Mouse (Mus musculus) brain, embryonic 14.5 days (tissue): Measurements from ENCODE around the gene Gm17428.

Source experiments
- CTCF ChIP-seq: fragments of 200-500 bp; IDR thresholded peaks from 2 replicates; pipeline ENCODE4 v1.5.1; 2012; ENCODE audit warnings: inconsistent platforms, mild to moderate bottlenecking, moderate library complexity, borderline replicate concordance; ENCODE audit not compliant: insufficient read depth, insufficient read length; ENCODE audit errors: extremely low read depth
- POLR2A ChIP-seq: fragments of 200-500 bp; IDR thresholded peaks from 2 replicates; pipeline ENCODE4 v1.6.1; 2012; ENCODE audit warnings: mild to moderate bottlenecking, inconsistent platforms, borderline replicate concordance; ENCODE audit not compliant: poor library complexity, insufficient read depth, insufficient read length, severe bottlenecking; ENCODE audit errors: extremely low read depth

GRCm38 (mm10) chr14:54950493-54950892, 26.2 kb upstream of the Gm17428 start:
- TF ChIP-seq CTCF = no peak
- no peak for TF ChIP-seq POLR2A
